Mouse (Mus musculus): ENCODE data around the gene Prr15l. TPM values are rescaled to one million over a fixed set of nuclear protein-coding genes. Genes with fewer than 3 reads are reported as not detected.

The Prr15l gene
- polyA plus RNA-seq, 1 experiment from 2014 or later: 0.19 TPM

DNA sequence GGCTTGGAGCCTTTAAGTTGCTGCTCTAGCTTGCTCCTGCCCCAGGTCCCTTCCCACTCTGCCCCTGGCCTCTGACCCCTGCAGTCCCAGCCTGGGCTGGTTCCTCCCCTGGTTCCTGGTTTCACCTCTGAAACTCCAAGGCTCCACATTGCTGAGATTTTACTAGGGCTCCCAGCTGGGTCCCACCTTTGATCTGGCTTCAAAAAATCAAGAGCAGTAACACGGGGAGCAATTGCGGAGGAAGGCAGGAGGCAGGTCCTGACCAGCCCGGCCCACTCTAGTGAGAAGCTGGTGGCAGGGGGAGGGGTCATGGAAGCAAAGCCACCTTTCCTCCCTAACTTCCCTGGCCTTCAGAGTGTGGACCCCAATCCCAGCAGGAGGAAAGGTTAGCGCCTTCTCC is 57.0 kb downstream of the Prr15l start:
- Histone ChIP-seq H3K36me3 (ENCODE audit: control insufficient read depth, insufficient read depth, low read length) (no peaks in the 10 kb centered on the region), H3K27ac (ENCODE audit: low read depth, low read length) (no peak overlapping the region), H3K4me1 (ENCODE audit: control insufficient read depth, insufficient read depth, low read length) (peaks cover 9% of the 10 kb centered on the region), H3K27me3 (ENCODE audit: control insufficient read depth, insufficient read depth, low read length) (peaks cover 14% of the 10 kb centered on the region), H3K9ac (ENCODE audit: low read length) (0 out of 2 replicates have a peak overlapping the region, but pooled peaks have one; percentile 14), H3K9me3 (ENCODE audit: control insufficient read depth, low read length) (no peaks in the 10 kb centered on the region), H3K4me2 (no peak overlapping the region), H3K4me3 (ENCODE audit: low read depth, low read length) (no peak overlapping the region)
- ATAC-seq (ENCODE audit: low FRiP score) (no peak), DNase-seq (ENCODE audit: low spot score, missing footprints) (no peak)
- 18% methylated on average over 4 of the region's 4 CpGs for WGBS

DNA sequence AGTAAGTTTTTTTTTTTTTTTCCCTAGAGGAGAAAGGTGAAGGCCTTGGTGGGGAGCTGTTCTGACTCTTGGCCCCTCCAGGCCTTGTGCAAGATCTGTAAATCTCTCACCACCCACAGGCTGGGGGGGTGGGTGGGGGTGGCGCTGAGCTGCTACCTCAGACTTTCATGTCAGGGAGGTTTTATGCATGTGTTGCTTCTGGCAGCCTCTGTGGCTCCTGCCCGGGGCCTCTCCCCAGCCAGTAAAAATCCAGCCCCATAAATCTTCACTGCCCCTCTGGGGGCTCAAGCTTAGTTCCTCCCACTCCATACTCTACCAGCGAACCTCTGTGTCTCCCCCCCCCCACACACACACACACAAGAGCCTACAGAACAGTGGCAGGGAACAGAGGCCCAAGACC is 58.6 kb downstream of the Prr15l start:
- Histone ChIP-seq H3K36me3 (ENCODE audit: control insufficient read depth, insufficient read depth, low read length) (no peaks in the 10 kb centered on the region), H3K27ac (ENCODE audit: low read depth, low read length) (no peak overlapping the region), H3K4me1 (ENCODE audit: control insufficient read depth, insufficient read depth, low read length) (peaks cover 9% of the 10 kb centered on the region), H3K9ac (ENCODE audit: low read length) (no peak overlapping the region), H3K4me3 (ENCODE audit: low read depth, low read length) (no peak overlapping the region), H3K9me3 (ENCODE audit: control insufficient read depth, low read length) (no peaks in the 10 kb centered on the region), H3K27me3 (ENCODE audit: control insufficient read depth, insufficient read depth, low read length) (peaks cover 14% of the 10 kb centered on the region), H3K4me2 (no peak overlapping the region)
- 55% methylated on average over 3 of the region's 3 CpGs for WGBS
- ATAC-seq (ENCODE audit: low FRiP score) (no peak), DNase-seq (ENCODE audit: low spot score, missing footprints) (no peak)

Other genes with a start within 250 kb of the Prr15l start
- gene Snx11, start 150.5 kb upstream of the Prr15l start, polyA plus RNA-seq (2014; fragmentation: Nextera tagmentation; extraction: Ambion mirVana): 15.3 and 18.8 TPM in 2 replicates
- gene Cbx1, start 139.0 kb upstream of the Prr15l start, polyA plus RNA-seq (2014; fragmentation: Nextera tagmentation; extraction: Ambion mirVana): 167 and 169 TPM in 2 replicates
- 31.7 and 35.2 TPM in 2 replicates for gene Nfe2l1, start 98.1 kb upstream of the Prr15l start, polyA plus RNA-seq (2014; fragmentation: Nextera tagmentation; extraction: Ambion mirVana)
- 47.5 and 51.1 TPM in 2 replicates for gene Copz2, start 78.2 kb upstream of the Prr15l start, polyA plus RNA-seq (2014; fragmentation: Nextera tagmentation; extraction: Ambion mirVana)
- gene Cdk5rap3, start 11.6 kb upstream of the Prr15l start, polyA plus RNA-seq (2014; fragmentation: Nextera tagmentation; extraction: Ambion mirVana): 91.4 and 92.8 TPM in 2 replicates
- gene Pnpo, start 15.9 kb downstream of the Prr15l start, polyA plus RNA-seq (2014; fragmentation: Nextera tagmentation; extraction: Ambion mirVana): 23.1 and 24.4 TPM in 2 replicates
- 22.2 and 26.3 TPM in 2 replicates for gene Sp2, start 54.9 kb downstream of the Prr15l start, polyA plus RNA-seq (2014; fragmentation: Nextera tagmentation; extraction: Ambion mirVana)
- not detected in 2 replicates for gene Sp6, start 85.3 kb downstream of the Prr15l start, polyA plus RNA-seq (2014; fragmentation: Nextera tagmentation; extraction: Ambion mirVana)
- gene Scrn2, start 101.8 kb downstream of the Prr15l start, polyA plus RNA-seq (2014; fragmentation: Nextera tagmentation; extraction: Ambion mirVana): 21.3 and 22.1 TPM in 2 replicates
- gene Lrrc46, start 113.3 kb downstream of the Prr15l start, polyA plus RNA-seq (2014; fragmentation: Nextera tagmentation; extraction: Ambion mirVana): 2.7 TPM in 2 replicates
- gene Mrpl10, start 113.5 kb downstream of the Prr15l start, polyA plus RNA-seq (2014; fragmentation: Nextera tagmentation; extraction: Ambion mirVana): 71.0 and 72.2 TPM in 2 replicates
- gene Osbpl7, start 122.5 kb downstream of the Prr15l start, polyA plus RNA-seq (2014; fragmentation: Nextera tagmentation; extraction: Ambion mirVana): 4.2 and 4.8 TPM in 2 replicates
- 0.12 and 0.14 TPM in 2 replicates for gene Tbx21, start 187.2 kb downstream of the Prr15l start, polyA plus RNA-seq (2014; fragmentation: Nextera tagmentation; extraction: Ambion mirVana)
- gene Tbkbp1, start 223.4 kb downstream of the Prr15l start, polyA plus RNA-seq (2014; fragmentation: Nextera tagmentation; extraction: Ambion mirVana): 2.8 and 3.6 TPM in 2 replicates

Measured in midbrain, embryonic 11.5 days (tissue).